Mouse (Mus musculus) gastrocnemius, postnatal 25 days (tissue): Measurements from ENCODE around the gene 1700069L16Rik. TPM values are rescaled to one million over a fixed set of nuclear protein-coding genes. Genes with fewer than 3 reads are reported as not detected.

Source experiments
- DNase-seq: peaks from one replicate; pipeline ENCODE4 v3.0.0; 2022
- total RNA-seq, 2 experiments: library from RNA; stranded (reverse); gene quantifications; 1 replicate in 1 of 2; 2 replicates in 1 of 2; pipeline ENCODE4 v1.2.3; 2021

Gene 1700069L16Rik
- total RNA-seq, 2 experiments from 2014 or later = not detected

- no peak for DNase-seq
These were observed 81.3 kb downstream of the 1700069L16Rik start for GRCm38 (mm10) chr5:113643107-113643848.

Other genes with a start within 250 kb of the 1700069L16Rik start
- gene Wscd2, start 234.4 kb downstream of the 1700069L16Rik start, total RNA-seq = under 1 TPM; 0.31 to 0.46 TPM
- 10 to 100 TPM; 14.6 to 15.4 TPM for gene Cmklr1, start 74.3 kb downstream of the 1700069L16Rik start, total RNA-seq
- 1 to 10 TPM; 4.8 to 5.9 TPM for gene Ficd, start 11.0 kb upstream of the 1700069L16Rik start, total RNA-seq
- 1 to 10 TPM; 5.8 to 8.2 TPM for gene Sart3, start 47.7 kb upstream of the 1700069L16Rik start, total RNA-seq
- 100 to 1,000 TPM; 126 to 135 TPM for gene Iscu, start 48.0 kb upstream of the 1700069L16Rik start, total RNA-seq
- gene Tmem119, start 75.7 kb upstream of the 1700069L16Rik start, total RNA-seq = 1 to 10 TPM; 3.0 to 3.6 TPM
- 1 to 10 TPM in 1 of 2 experiments, under 1 TPM in 1; 0.43 to 1.2 TPM for gene Selplg, start 107.9 kb upstream of the 1700069L16Rik start, total RNA-seq
- gene Coro1c, start 184.0 kb upstream of the 1700069L16Rik start, total RNA-seq = 10 to 100 TPM; 11.9 to 17.1 TPM